In genomic region chr9:80386000-80386399, GRCm38 (mm10) we compare ENCODE assay signal across 10 mouse cellular contexts.
A peak's percentile ranks its signal among the peaks of the same experiment; 100 is the strongest.
DNase-seq lines count a peak whose midpoint lies in the region; ATAC-seq and TF ChIP-seq lines count a peak whose summit lies in the region.
"Had no signal": no experiment of that assay in that cellular context is flagged by ENCODE, and none has a peak within 500 bp of the region (broad histone marks: within the 10 kb centered on the region; RNA-seq: fewer than 3 reads in every experiment).

No protein-coding gene starts in this region.

- H3K9ac ChIP-seq in neural tube, embryonic 14.5 days (replicated peaks; ENCODE audit: low read depth, low read length): no peak overlapping the region
- H3K9ac ChIP-seq in forebrain, embryonic 12.5 days: no peak overlapping the region
- H3K9ac ChIP-seq: embryonic facial prominence, embryonic 12.5 days; limb, embryonic 12.5 days had no signal

- intact Hi-C loops in heart, postnatal 10 days (cut with DNase I): no loop called here
- intact Hi-C loops in left cerebral cortex, adult 2 months (cut with DNase I): no loop called here

- H3K36me3 ChIP-seq in neural tube, embryonic 14.5 days (ENCODE audit: control insufficient read depth, insufficient read depth, low read length): no peaks in the 10 kb centered on the region
- no peaks in the 10 kb centered on the region for H3K36me3 ChIP-seq in forebrain, embryonic 12.5 days (replicated peaks)
- H3K36me3 ChIP-seq: embryonic facial prominence, embryonic 12.5 days; limb, embryonic 12.5 days had no signal

- H3K4me1 ChIP-seq in neural tube, embryonic 14.5 days (ENCODE audit: control insufficient read depth, insufficient read depth, low read length): no peaks in the 10 kb centered on the region
- H3K4me1 ChIP-seq in forebrain, embryonic 12.5 days: peaks cover 3% of the 10 kb centered on the region; the same call in 1 of the 2 replicates
- H3K4me1 ChIP-seq: embryonic facial prominence, embryonic 12.5 days had no signal

- TF ChIP-seq CTCF in left cerebral cortex, adult 2 months (IDR thresholded peaks at IDR 0.05): peak; percentile 62

- H3K4me2 ChIP-seq in neural tube, embryonic 14.5 days (ENCODE audit: low read depth, low read length): no peak overlapping the region
- no peak overlapping the region for H3K4me2 ChIP-seq in forebrain, embryonic 12.5 days
- H3K4me2 ChIP-seq: embryonic facial prominence, embryonic 12.5 days; limb, embryonic 12.5 days had no signal

- no peak overlapping the region for H3K4me3 ChIP-seq in left cerebral cortex, adult 2 months
- H3K4me3 ChIP-seq in neural tube, embryonic 14.5 days (ENCODE audit: low read depth, low read length): no peak overlapping the region
- no peak overlapping the region for H3K4me3 ChIP-seq in forebrain, embryonic 12.5 days (replicated peaks)
- H3K4me3 ChIP-seq: embryonic facial prominence, embryonic 12.5 days; limb, embryonic 12.5 days had no signal

- H3K9me3 ChIP-seq in neural tube, embryonic 14.5 days (ENCODE audit: control insufficient read depth, low read length): no peaks in the 10 kb centered on the region
- H3K9me3 ChIP-seq in forebrain, embryonic 12.5 days: no peaks in the 10 kb centered on the region
- H3K9me3 ChIP-seq: embryonic facial prominence, embryonic 12.5 days; limb, embryonic 12.5 days had no signal

- H3K27me3 ChIP-seq in neural tube, embryonic 14.5 days (ENCODE audit: control insufficient read depth, insufficient read depth, low read length): no peaks in the 10 kb centered on the region
- H3K27me3 ChIP-seq in forebrain, embryonic 12.5 days: peaks cover 6% of the 10 kb centered on the region; the same call in 1 of the 2 replicates
- H3K27me3 ChIP-seq: embryonic facial prominence, embryonic 12.5 days; limb, embryonic 12.5 days had no signal

- H3K27ac ChIP-seq in left cerebral cortex, adult 2 months: no peak overlapping the region
- H3K27ac ChIP-seq in neural tube, embryonic 14.5 days (ENCODE audit: low read depth, low read length): no peak overlapping the region
- H3K27ac ChIP-seq in forebrain, embryonic 12.5 days: no peak overlapping the region
- H3K27ac ChIP-seq: embryonic facial prominence, embryonic 12.5 days; limb, embryonic 12.5 days had no signal

- ATAC-seq in erythroid progenitor cell, adult 5-6 weeks (replicated peaks; ENCODE audit: low FRiP score, poor library complexity, severe bottlenecking): 0 out of 2 replicates have a peak, but pooled peaks have one; percentile 25
- ATAC-seq in neural tube, embryonic 14.5 days (ENCODE audit: low read depth): 0 out of 2 replicates have a peak, but pooled peaks have one; percentile 7
- ATAC-seq in forebrain, embryonic 12.5 days (ENCODE audit: low FRiP score): no peak

- peak; percentile 14 to 36 for DNase-seq in heart, postnatal 10 days
- DNase-seq in heart, adult 8-10 months (ENCODE audit: low spot score): no peak
- peak; percentile 74 for DNase-seq in CD4-positive, CD25-positive, alpha-beta regulatory T cell, adult 2 months (ENCODE audit: low read depth, low spot score)
- DNase-seq in ZHBTc4 (ENCODE audit: low read depth, low spot score): peak; percentile 82
- no peak for DNase-seq in left cerebral cortex, adult 2 months (ENCODE audit: extremely low spot score in 1 of 2, low spot score in 2 of 2)

- 45% methylated on average over 7 of the region's 7 CpGs for WGBS in neural tube, embryonic 14.5 days
- 51% methylated on average over 7 of the region's 7 CpGs for WGBS in forebrain, embryonic 12.5 days

Comparison
In these comparisons a context has a peak if more than half of its experiments do, and no peak if none do; other contexts are left out.
1. DNase-seq: peak in heart, postnatal 10 days (2 of 2), CD4-positive, CD25-positive, alpha-beta regulatory T cell, adult 2 months (single experiment) and ZHBTc4 (single experiment); none in heart, adult 8-10 months (single experiment) and left cerebral cortex, adult 2 months (0 of 2).